ENCODE assay signal across 1 mouse cellular context in genomic region chr4:124691455-124691854, GRCm38 (mm10).
TF ChIP-seq lines count a peak whose summit lies in the region.

No protein-coding gene starts in this region.

TF ChIP-seq in myocyte, 11 proteins besides CTCF, POLR2A, EP300 and RAD21 (continued from another document):
- TF ChIP-seq MYOG (IDR thresholded peaks at IDR 0.05; ENCODE audit: control insufficient read depth in 1 of 3, insufficient read depth in 1 of 3, insufficient read length in 2 of 3, low read depth in 2 of 3): no peak
- no peak for TF ChIP-seq TCF3 (IDR thresholded peaks at IDR 0.05; ENCODE audit: insufficient read length, low read depth)
- TF ChIP-seq MYOD1 (IDR thresholded peaks at IDR 0.05; ENCODE audit: control insufficient read depth in 1 of 3, insufficient read length in 2 of 3, low read depth in 2 of 3): no peak
TF ChIP-seq in myocyte: peak in this region for 0.
